Mouse (Mus musculus): ENCODE results near the gene Unc93b1. TPM values are rescaled to one million over a fixed set of nuclear protein-coding genes. Genes with fewer than 3 reads are reported as not detected.

The Unc93b1 gene
- polyA plus RNA-seq (2016; fragmentation: Nextera tagmentation; extraction: Ambion mirVana), result 4.8 TPM in 2 replicates

DNA sequence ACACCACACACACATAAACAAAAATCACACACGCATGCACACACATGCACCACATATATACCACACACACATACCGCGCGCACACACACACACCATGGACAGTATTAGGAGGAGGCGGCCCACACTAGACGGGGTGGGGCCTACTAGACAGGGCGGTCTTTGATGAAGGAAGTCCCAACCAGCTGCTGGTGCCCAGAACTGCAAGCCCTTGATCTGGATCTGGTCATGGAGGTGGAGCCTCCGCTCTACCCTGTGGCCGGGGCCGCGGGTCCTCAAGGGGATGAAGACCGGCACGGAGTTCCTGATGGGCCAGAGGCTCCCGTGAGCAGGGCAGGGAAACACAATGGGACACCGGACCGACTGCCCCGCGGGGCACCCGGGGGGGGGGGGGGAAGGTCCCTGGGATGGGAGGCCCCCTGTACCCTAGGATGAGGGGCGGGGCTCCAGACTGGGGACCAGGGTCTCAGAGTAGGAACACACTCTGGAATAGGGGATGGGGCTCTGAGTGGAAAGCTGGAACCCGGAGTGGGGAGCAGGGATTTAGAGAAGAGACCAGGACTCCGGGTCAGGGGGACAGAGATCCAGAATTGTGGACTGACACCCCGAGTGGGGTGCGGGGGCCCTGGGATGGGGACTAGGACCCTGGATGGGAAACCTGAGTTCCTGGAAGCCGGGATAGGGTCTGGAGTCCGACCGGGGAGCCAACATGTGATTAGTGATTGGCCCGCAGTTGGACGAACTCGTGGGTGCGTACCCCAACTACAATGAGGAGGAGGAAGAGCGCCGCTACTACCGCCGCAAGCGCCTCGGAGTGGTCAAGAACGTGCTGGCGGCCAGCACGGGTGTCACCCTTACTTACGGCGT, at the start of gene Unc93b1:
TSS of gene Unc93b1 (plus strand) at position 155 of the 864 bp plus-strand sequence.
- peaks cover 28% of the 10 kb centered on the region for H3K27me3 ChIP-seq
- peak within 1 kb of the TSS; percentile 40 for H3K4me3 ChIP-seq (replicated peaks)
- H3K4me1 ChIP-seq, result peaks cover 14% of the 10 kb centered on the region
- peak within 1 kb of the TSS; percentile 33 for H3K9ac ChIP-seq
- peak; percentile 71 for ATAC-seq (ENCODE audit: low FRiP score)
- no peak within 1 kb of the TSS for H3K27ac ChIP-seq
- no peaks in the 10 kb centered on the region for H3K36me3 ChIP-seq (replicated peaks)
- WGBS, result 5% methylated on average over 42 of the region's 42 CpGs
- no peaks in the 10 kb centered on the region for H3K9me3 ChIP-seq
- H3K4me2 ChIP-seq, result peak within 1 kb of the TSS; percentile 58

DNA sequence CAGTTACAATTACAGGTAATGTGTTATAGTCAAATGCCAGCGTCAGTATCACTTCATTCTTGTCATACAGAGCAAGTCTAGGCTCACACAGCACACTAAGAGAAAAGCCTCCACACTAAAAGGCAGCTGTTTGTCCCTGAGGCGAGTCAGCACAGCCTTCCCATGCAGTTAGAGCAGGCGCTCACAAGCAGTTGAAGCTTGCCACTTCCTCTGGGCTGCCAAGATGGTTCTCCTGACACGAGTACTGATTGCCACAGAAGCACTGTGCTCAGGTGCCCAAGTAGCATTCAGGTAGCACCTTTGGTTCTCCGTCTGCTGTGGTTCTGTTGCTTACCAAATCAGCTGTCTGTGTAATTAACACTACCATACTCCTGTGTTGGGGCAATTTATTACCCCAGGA, 45.9 kb upstream of the Unc93b1 start:
- no peak overlapping the region for H3K4me3 ChIP-seq (replicated peaks)
- H3K27me3 ChIP-seq, result no peaks in the 10 kb centered on the region
- no peak overlapping the region for H3K9ac ChIP-seq
- H3K4me1 ChIP-seq, result no peaks in the 10 kb centered on the region
- no peak for ATAC-seq (ENCODE audit: low FRiP score)
- WGBS, result 94% methylated on average over 5 of the region's 5 CpGs
- H3K4me2 ChIP-seq, result no peak overlapping the region
- H3K27ac ChIP-seq, result no peak overlapping the region
- H3K9me3 ChIP-seq, result no peaks in the 10 kb centered on the region
- peaks cover 76% of the 10 kb centered on the region for H3K36me3 ChIP-seq (replicated peaks)

DNA sequence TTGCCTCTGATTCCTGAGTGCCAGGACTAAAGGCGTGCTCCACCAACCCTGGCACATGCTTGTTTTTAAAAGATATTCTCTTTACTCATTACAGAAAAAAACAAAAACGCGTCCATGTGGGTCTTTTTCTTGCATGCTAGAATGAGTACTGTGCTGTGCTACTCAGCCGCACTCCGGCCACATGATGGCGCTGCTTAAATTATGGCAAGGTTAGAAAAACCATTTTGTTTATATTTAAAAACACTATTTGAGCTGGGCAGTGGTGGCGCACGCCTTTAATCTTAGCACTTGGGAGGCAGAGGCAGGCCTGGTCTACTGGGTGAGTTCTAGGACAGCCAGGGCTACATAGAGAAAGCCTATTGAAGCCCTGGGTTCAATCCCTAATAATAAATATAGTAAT, 44.8 kb upstream of the Unc93b1 start:
- Histone ChIP-seq H3K9me3 (no peaks in the 10 kb centered on the region), H3K9ac (no peak overlapping the region), H3K4me3 (replicated peaks) (no peak overlapping the region), H3K4me2 (no peak overlapping the region), H3K36me3 (replicated peaks) (peaks cover 84% of the 10 kb centered on the region), H3K27me3 (no peaks in the 10 kb centered on the region), H3K27ac (no peak overlapping the region), H3K4me1 (peaks cover 5% of the 10 kb centered on the region)
- WGBS, result 89% methylated on average over 8 of the region's 8 CpGs
- no peak for ATAC-seq (ENCODE audit: low FRiP score)

DNA sequence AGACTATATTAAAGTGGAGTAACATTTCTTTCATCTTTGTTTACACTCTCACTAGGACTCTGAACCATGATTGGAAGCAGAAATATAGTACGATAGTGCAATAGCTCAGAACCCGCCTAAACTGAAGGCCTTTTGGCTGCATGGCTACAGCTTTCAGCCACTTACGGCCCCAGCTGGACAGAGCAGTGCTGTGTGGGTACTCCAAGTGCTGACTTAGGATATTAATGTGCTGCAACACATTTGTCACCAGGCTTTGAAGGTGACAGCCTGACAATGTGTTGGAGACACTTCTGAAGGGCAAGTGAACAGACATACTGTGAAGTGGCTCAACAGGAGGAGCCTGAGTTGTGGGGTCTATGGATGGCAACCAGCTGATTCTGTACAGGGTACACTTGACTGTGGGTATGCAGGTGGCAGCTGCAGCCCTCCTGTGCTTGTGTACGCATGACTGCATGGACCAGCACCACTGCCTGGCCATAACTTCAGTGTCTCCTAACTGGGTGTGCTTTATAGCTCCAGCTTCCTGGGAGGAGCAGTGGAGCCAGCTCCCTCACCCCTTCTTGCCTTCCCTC, 41.4 kb upstream of the Unc93b1 start:
- H3K4me1 ChIP-seq, result peaks cover 15% of the 10 kb centered on the region
- peaks cover 84% of the 10 kb centered on the region for H3K36me3 ChIP-seq (replicated peaks)
- no peak for ATAC-seq (ENCODE audit: low FRiP score)
- WGBS, result 92% methylated on average over 4 of the region's 4 CpGs
- H3K27ac ChIP-seq, result no peak overlapping the region
- H3K9me3 ChIP-seq, result no peaks in the 10 kb centered on the region
- no peak overlapping the region for H3K4me3 ChIP-seq (replicated peaks)
- no peak overlapping the region for H3K9ac ChIP-seq
- H3K27me3 ChIP-seq, result no peaks in the 10 kb centered on the region
- no peak overlapping the region for H3K4me2 ChIP-seq

DNA sequence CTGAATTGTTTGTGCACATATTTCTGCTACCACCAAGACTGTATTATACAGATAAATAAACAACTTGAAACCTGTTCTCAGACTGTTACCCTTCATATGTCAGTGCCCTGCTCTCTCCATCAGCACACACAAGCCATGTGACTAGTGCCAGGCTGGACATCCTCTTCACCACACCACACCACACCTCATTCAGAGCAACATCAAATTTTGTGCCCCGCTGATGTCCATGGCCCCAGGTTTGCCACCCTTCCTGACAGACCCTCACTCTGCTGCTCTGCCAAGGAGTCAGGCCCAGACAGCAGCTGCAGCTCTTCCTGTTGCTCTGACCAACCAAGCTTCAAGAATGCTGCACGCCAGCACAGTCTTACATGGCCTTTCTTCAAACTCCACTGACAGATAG, 40.7 kb upstream of the Unc93b1 start:
- Histone ChIP-seq H3K9me3 (no peaks in the 10 kb centered on the region), H3K27me3 (no peaks in the 10 kb centered on the region), H3K4me3 (replicated peaks) (no peak overlapping the region), H3K36me3 (replicated peaks) (peaks cover 79% of the 10 kb centered on the region), H3K4me2 (no peak overlapping the region), H3K4me1 (peaks cover 15% of the 10 kb centered on the region), H3K27ac (no peak overlapping the region), H3K9ac (no peak overlapping the region)
- ATAC-seq (ENCODE audit: low FRiP score), result no peak
- 94% methylated on average over 2 of the region's 2 CpGs for WGBS

DNA sequence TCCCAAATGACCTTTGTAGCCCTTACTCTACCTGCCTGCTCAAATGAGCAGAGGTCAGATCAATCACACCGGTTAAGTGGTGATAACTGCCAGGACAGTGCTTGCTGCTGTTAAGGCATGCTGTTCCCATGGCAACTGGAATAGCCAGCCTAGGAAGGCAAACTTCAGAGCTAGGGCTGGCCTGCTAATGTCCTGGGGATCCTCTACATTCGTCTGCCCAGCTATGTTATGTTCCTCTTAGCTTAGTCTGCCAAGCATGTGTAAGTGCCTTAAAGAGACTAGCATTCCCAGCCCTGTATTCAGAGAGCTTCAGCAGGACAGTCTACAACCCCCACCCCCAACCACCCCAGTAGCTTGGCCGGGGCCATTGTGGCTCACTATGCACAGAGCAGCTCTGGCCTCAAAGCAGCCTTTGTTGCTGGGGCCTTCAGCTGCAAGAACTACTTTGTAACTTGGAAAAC, 39.8 kb upstream of the Unc93b1 start:
- Histone ChIP-seq H3K36me3 (replicated peaks) (peaks cover 70% of the 10 kb centered on the region), H3K9me3 (no peaks in the 10 kb centered on the region), H3K9ac (no peak overlapping the region)

DNA sequence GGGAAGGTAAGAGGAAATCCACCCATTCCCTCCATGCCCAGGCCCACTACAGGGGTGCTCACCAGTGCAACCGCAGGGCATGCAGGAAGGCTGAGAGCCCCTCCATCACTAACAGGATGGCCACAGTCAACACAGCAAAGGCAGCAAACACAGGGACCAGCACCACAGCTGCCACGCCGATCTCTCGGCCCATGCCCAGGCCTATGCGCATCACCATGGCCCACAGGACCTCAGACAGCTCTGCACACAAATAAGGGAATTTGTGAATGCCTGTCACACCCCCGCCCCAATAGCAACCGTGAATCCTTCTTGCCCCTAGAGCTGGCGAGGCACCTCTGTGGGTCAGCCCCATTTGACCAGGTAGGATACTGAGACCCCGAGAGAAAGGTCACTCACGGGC, 38.8 kb upstream of the Unc93b1 start:
- Histone ChIP-seq H3K36me3 (replicated peaks) (peaks cover 61% of the 10 kb centered on the region), H3K9me3 (no peaks in the 10 kb centered on the region)
- WGBS, result 95% methylated on average over 10 of the region's 10 CpGs

More for the DNA sequence above, 39.8 kb upstream of the Unc93b1 start:
- H3K27ac ChIP-seq, result peak overlapping the region; percentile 66
- peaks cover 15% of the 10 kb centered on the region for H3K4me1 ChIP-seq
- 23% methylated on average over 3 of the region's 3 CpGs for WGBS
- ATAC-seq (ENCODE audit: low FRiP score), result peak; percentile 57
- no peak overlapping the region for H3K4me2 ChIP-seq
- H3K4me3 ChIP-seq (replicated peaks), result no peak overlapping the region
- H3K27me3 ChIP-seq, result no peaks in the 10 kb centered on the region

DNA sequence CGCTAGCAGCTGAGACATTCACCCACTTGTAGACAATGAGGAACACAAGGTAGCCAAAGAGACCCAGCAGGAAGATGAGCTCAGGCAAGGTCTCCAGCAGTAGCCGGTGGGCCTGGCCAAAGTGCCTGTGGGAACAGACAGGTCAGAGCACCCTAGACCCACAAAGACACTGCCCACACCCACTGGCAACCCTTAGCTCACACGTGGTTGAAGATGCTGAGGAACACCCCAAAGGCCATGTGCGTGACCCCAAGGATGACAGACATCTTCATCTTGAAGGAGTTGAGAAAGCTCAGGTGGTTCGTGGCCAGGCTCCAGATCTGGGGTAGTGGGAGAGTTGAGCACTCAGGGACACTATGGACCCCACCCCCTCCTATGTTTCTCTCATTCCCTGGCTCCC, 37.4 kb upstream of the Unc93b1 start:
- peaks cover 15% of the 10 kb centered on the region for H3K4me1 ChIP-seq
- ATAC-seq (ENCODE audit: low FRiP score), result no peak
- H3K36me3 ChIP-seq (replicated peaks), result peaks cover 48% of the 10 kb centered on the region
- WGBS, result 91% methylated on average over 5 of the region's 5 CpGs
- H3K27ac ChIP-seq, result no peak overlapping the region
- no peak overlapping the region for H3K4me3 ChIP-seq (replicated peaks)
- H3K4me2 ChIP-seq, result no peak overlapping the region
- H3K27me3 ChIP-seq, result no peaks in the 10 kb centered on the region
- H3K9me3 ChIP-seq, result no peaks in the 10 kb centered on the region
- H3K9ac ChIP-seq, result no peak overlapping the region

More for the DNA sequence above, 38.8 kb upstream of the Unc93b1 start:
- H3K4me2 ChIP-seq, result no peak overlapping the region
- no peak overlapping the region for H3K4me3 ChIP-seq (replicated peaks)
- no peak overlapping the region for H3K9ac ChIP-seq
- H3K4me1 ChIP-seq, result peaks cover 15% of the 10 kb centered on the region
- no peak for ATAC-seq (ENCODE audit: low FRiP score)
- H3K27me3 ChIP-seq, result no peaks in the 10 kb centered on the region
- H3K27ac ChIP-seq, result peak overlapping the region; percentile 66; the same call in 1 of the 2 replicates

DNA sequence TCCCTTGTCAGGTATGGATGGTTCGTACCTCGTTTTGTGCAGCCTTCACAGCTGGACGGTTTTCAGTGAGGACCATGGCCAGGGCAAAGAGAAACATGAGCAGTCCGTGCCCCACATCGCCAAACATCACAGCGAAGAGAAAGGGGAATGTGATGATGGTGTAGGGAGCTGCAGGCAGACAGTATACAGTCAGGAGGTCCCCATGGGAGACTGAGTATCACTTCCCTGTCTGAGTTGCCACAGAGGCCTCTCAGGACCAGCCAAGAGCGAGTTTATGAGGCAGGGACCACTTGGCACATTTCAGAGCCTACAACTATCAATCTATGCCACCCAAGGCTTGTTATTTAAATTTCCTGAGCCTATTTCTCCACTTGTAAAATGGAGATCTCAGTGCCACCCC, 36.0 kb upstream of the Unc93b1 start:
- Histone ChIP-seq H3K27ac (no peak overlapping the region), H3K36me3 (replicated peaks) (peaks cover 34% of the 10 kb centered on the region), H3K9me3 (no peaks in the 10 kb centered on the region), H3K4me2 (no peak overlapping the region), H3K4me3 (replicated peaks) (no peak overlapping the region), H3K27me3 (no peaks in the 10 kb centered on the region), H3K9ac (no peak overlapping the region), H3K4me1 (peaks cover 20% of the 10 kb centered on the region)
- 80% methylated on average over 7 of the region's 7 CpGs for WGBS
- no peak for ATAC-seq (ENCODE audit: low FRiP score)

DNA sequence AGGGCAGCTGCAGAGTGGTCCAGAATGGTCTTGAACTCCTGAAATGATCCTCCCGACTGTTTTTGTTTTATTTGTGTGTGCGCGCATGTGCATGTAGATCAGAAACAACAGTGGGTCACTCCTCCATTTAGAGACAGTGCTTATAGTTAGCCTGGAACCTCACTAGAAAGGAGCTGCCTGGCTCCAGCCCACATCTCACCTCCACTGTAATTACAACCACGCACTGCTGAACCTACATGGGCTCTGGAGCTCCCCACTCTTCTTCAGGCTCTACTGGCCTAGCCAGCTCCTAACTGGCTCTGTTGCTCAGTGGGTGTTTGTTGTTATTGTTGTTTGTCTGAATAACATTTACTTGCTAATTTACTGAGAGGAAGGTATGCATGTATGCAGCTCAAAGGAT, 35.4 kb upstream of the Unc93b1 start:
- no peak overlapping the region for H3K27ac ChIP-seq
- H3K27me3 ChIP-seq, result no peaks in the 10 kb centered on the region
- no peak for ATAC-seq (ENCODE audit: low FRiP score)
- no peak overlapping the region for H3K9ac ChIP-seq
- WGBS, result 92% methylated on average over 4 of the region's 4 CpGs
- no peaks in the 10 kb centered on the region for H3K9me3 ChIP-seq
- H3K4me1 ChIP-seq, result peaks cover 20% of the 10 kb centered on the region
- peaks cover 27% of the 10 kb centered on the region for H3K36me3 ChIP-seq (replicated peaks)
- H3K4me3 ChIP-seq (replicated peaks), result no peak overlapping the region
- no peak overlapping the region for H3K4me2 ChIP-seq

DNA sequence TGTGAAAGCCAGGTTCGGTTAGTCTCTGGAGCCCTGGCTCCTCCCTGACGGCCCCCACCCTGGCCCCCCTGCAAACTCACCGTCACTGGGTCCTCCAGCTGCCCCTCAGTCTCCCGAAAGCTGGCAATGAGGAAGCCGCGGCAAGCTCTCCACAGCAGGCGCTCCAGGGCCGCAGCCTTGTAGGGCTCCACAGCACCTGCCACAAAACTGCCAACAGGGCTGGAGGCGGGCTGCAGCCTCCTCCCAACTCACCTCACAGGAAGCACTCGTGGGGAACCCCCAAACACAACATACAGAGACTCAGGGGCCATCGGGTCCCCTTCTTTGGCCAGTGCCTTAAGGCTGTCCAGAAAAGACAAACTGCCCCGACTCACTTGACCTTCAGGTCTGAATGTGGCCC, 32.0 kb upstream of the Unc93b1 start:
- H3K27me3 ChIP-seq, result peaks cover 9% of the 10 kb centered on the region; the same call in 1 of the 2 replicates
- no peak overlapping the region for H3K4me2 ChIP-seq
- no peak overlapping the region for H3K9ac ChIP-seq
- peaks cover 32% of the 10 kb centered on the region for H3K4me1 ChIP-seq
- ATAC-seq (ENCODE audit: low FRiP score), result no peak
- H3K36me3 ChIP-seq (replicated peaks), result 0 out of 2 replicates have a peak, but pooled peaks cover 4% of the 10 kb centered on the region
- H3K4me3 ChIP-seq (replicated peaks), result no peak overlapping the region
- H3K9me3 ChIP-seq, result no peaks in the 10 kb centered on the region
- WGBS, result 77% methylated on average over 12 of the region's 12 CpGs
- no peak overlapping the region for H3K27ac ChIP-seq

DNA sequence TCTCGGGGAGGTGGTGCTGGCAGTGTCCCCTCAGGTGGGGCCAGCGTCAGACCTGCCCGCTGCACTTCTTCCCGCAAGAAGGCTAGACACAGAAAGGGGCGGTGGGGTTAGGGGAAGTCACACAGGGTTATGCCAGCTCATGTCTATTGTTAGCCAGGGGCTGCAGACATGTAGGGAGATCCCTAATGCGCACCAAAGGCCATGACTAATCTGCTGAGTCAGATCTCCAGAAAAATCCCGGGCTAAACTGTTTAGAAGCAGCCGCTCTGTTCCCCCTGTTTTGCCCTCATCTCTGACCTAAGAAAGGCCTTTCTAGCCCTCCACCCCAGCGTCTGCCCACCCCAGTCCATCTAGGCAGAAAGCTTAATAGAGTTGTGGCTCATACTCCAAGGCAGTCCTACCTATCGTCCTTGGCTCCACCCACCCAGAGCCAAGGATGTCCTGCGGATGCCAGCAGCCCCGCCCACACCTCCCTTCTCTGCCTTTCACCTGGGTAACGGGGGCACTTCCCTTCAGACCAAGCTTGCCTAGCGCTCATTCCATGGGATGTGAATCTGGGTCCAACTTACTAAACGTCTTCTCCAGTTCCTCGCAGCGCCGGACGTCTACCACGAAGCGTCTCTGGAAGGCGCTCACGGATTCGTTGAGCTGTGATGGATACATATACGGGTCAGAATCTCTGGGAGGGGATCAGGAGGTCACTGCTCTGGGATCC, 31.2 kb upstream of the Unc93b1 start:
- no peak overlapping the region for H3K4me3 ChIP-seq (replicated peaks)
- peaks cover 9% of the 10 kb centered on the region; the same call in 1 of the 2 replicates for H3K27me3 ChIP-seq
- peaks cover 12% of the 10 kb centered on the region for H3K36me3 ChIP-seq (replicated peaks)
- H3K27ac ChIP-seq, result no peak overlapping the region
- no peak for ATAC-seq (ENCODE audit: low FRiP score)
- WGBS, result 56% methylated on average over 25 of the region's 25 CpGs
- no peaks in the 10 kb centered on the region for H3K9me3 ChIP-seq
- no peak overlapping the region for H3K4me2 ChIP-seq
- no peak overlapping the region for H3K9ac ChIP-seq
- H3K4me1 ChIP-seq, result peaks cover 32% of the 10 kb centered on the region

All from forebrain, embryonic 12.5 days (tissue).